Mouse (Mus musculus) hindbrain, embryonic 12.5 days (tissue): ENCODE data around the gene Btrc. TPM values are rescaled to one million over a fixed set of nuclear protein-coding genes. Genes with fewer than 3 reads are reported as not detected.

Source experiments
- ATAC-seq: fragments of 200-750 bp; cut with Nextera tagmentation; 2 replicates; pipeline ENCODE4 v1.8.0; 2017; ENCODE audit warnings: moderate TSS enrichment; ENCODE audit not compliant: low FRiP score
- H3K27ac ChIP-seq: fragments of 300-500 bp; sonication (generic); 2 replicates; pipeline ENCODE4 v1.5.1; 2016; ENCODE audit warnings: mild to moderate bottlenecking
- H3K27me3 ChIP-seq: fragments of 300-500 bp; sonication (generic); 2 replicates; pipeline ENCODE4 v1.6.1; 2016; ENCODE audit warnings: mild to moderate bottlenecking
- H3K36me3 ChIP-seq: fragments of 300-500 bp; sonication (generic); 2 replicates; pipeline ENCODE4 v1.6.1; 2016; ENCODE audit warnings: mild to moderate bottlenecking
- H3K4me1 ChIP-seq: fragments of 300-500 bp; sonication (generic); 2 replicates; pipeline ENCODE4 v1.6.1; 2016
- H3K4me2 ChIP-seq: fragments of 300-500 bp; sonication (generic); replicated peaks from 2 replicates; pipeline ENCODE4 v1.6.1; 2016; ENCODE audit warnings: mild to moderate bottlenecking
- H3K4me3 ChIP-seq: fragments of 300-500 bp; sonication (generic); 2 replicates; pipeline ENCODE4 v1.5.1; 2016; ENCODE audit warnings: mild to moderate bottlenecking
- H3K9ac ChIP-seq: fragments of 300-500 bp; sonication (generic); 2 replicates; pipeline ENCODE4 v1.6.1; 2016; ENCODE audit warnings: mild to moderate bottlenecking, moderate library complexity
- H3K9me3 ChIP-seq: fragments of 300-500 bp; sonication (generic); replicated peaks from 2 replicates; pipeline ENCODE4 v1.6.1; 2016; ENCODE audit warnings: mild to moderate bottlenecking
- WGBS: fragments of 180-500 bp; shearing (Covaris S2); methylation state at CpG from one replicate; pipeline ENCODE4 v1.1.7; 2016; 5-methylcytosine and 5-hydroxymethylcytosine counted together
- polyA plus RNA-seq: library from polyadenylated mRNA; unstranded; fragments of >200 nt; fragmentation: Nextera tagmentation; extraction: Ambion mirVana; gene quantifications from 2 replicates; pipeline ENCODE4 v1.2.1, GENCODE M21; 2016

The Btrc gene
- polyA plus RNA-seq, 1 experiment from 2014 or later = 67.1 TPM

DNA sequence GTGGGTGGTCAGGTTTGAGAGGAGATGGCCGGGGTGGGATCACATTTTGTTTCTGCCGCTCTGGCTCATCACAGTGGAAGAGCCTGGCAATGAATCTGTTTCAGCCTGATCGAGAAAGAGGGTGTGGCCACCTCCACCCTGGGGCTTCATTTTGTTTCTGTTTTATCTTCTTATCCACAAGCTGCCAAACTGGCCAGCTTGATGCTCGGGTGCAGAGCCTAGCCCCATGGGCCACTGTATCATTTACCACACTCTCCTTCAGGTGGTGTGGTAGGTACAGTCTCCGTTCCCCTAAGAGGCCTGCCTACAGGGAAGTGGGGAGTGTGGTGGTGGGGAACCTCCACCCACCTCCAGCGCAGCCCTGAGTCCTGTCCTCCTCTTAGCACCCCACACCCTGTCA is 209.5 kb downstream of the Btrc start:
- peaks cover 22% of the 10 kb centered on the region for H3K4me1 ChIP-seq
- 79% methylated on average over 6 of the region's 6 CpGs for WGBS
- no peak overlapping the region for H3K4me3 ChIP-seq
- ATAC-seq = no peak
- peaks cover 18% of the 10 kb centered on the region for H3K36me3 ChIP-seq
- peaks cover 39% of the 10 kb centered on the region for H3K27me3 ChIP-seq
- H3K9ac ChIP-seq = no peak overlapping the region
- no peaks in the 10 kb centered on the region for H3K9me3 ChIP-seq
- H3K27ac ChIP-seq = no peak overlapping the region
- no peak overlapping the region for H3K4me2 ChIP-seq

DNA sequence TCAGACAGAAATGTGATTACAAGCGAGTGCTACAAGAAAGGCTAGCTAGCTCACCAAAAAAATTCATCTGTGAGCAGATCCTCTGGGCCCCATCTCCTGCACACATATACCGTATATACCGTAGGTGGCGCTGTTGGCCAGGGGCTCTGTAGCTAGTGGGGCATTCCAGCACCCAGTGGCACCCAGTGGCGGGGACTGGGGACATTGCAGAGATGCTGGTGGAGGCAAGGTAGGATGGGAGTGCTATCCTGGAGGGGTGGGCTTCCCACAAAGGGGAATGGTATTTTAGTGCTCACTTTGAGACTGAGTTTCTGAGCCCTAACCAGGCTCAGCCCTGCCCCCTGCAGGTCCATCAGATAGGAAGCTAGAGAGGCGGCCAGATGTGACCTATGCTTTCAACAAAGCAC is 210.3 kb downstream of the Btrc start:
- Histone ChIP-seq H3K9ac (no peak overlapping the region), H3K4me2 (no peak overlapping the region), H3K27ac (no peak overlapping the region), H3K4me1 (peaks cover 21% of the 10 kb centered on the region), H3K4me3 (no peak overlapping the region), H3K9me3 (no peaks in the 10 kb centered on the region), H3K36me3 (peaks cover 25% of the 10 kb centered on the region), H3K27me3 (peaks cover 44% of the 10 kb centered on the region)
- peak; percentile 59 for ATAC-seq
- 19% methylated on average over 6 of the region's 6 CpGs for WGBS

DNA sequence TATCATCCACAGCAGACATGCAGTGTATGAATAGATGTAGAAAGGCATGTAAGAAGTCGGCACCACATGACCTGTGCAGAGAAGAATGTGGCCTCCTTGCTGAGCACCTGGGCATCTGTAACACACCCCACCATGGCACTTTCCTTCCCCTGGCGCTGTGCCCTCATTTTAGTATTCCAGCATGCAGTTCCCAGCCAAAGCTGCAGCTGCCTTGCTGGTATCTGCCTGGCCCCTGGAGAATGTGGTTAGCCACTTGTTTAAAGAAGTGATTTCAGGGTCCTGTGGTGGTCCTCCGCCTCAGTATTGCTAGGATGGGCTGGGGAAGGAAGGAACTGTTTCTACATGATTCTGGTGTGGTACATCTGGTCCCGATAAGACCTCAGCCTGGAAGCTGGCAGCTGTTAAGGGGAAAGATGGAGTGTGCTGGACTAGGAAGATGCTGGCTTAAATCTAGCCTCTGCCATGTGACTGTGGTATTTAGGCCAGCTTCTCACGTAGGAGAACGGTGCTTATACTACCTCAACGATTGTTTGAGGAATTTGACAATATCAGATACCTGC is 210.9 kb downstream of the Btrc start:
- H3K9ac ChIP-seq = no peak overlapping the region
- peaks cover 29% of the 10 kb centered on the region for H3K36me3 ChIP-seq
- ATAC-seq = no peak
- WGBS = 78% methylated on average over 7 of the region's 7 CpGs
- no peak overlapping the region for H3K4me3 ChIP-seq
- H3K4me2 ChIP-seq = no peak overlapping the region
- peaks cover 21% of the 10 kb centered on the region for H3K4me1 ChIP-seq
- peaks cover 44% of the 10 kb centered on the region for H3K27me3 ChIP-seq
- H3K9me3 ChIP-seq = no peaks in the 10 kb centered on the region
- no peak overlapping the region for H3K27ac ChIP-seq

DNA sequence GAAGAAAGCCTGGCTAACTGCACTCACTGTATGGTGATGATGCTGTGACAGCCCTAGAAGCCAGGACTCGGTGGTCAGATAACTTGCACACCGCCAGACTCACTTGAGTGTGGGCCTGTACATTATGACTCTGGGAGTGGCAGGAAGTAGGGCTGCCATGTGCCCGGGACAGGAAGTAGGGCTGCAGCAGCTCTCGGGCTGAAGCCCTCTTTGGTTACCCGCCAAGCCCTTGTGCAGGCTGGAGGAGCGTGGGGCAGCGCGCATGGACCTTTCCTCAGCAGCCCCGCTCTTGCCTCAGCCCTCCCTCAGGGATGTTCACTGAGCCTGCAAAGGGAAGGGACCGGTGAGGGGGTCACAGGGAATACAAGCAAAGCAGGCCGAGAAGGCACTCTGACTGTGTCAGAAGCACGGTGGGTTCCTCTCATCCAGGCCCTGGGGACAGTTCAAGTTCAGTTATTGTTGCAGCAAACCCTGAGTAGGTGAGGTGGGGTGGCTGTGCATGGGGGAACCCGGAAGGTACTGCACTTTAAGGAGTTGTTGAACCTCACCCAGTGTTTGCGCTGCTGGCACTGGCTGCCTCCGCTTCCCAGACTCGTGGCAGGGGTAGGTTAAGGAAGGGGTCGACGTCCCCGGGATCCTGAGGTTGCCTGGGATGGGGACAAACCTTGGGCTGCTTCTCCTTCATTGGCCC is 211.6 kb downstream of the Btrc start:
- 0 out of 2 replicates have a peak overlapping the region, but pooled peaks have one; percentile 8 for H3K9ac ChIP-seq
- H3K4me2 ChIP-seq = no peak overlapping the region
- H3K9me3 ChIP-seq = no peaks in the 10 kb centered on the region
- peaks cover 27% of the 10 kb centered on the region for H3K4me1 ChIP-seq
- 51% methylated on average over 19 of the region's 19 CpGs for WGBS
- no peak overlapping the region for H3K4me3 ChIP-seq
- H3K36me3 ChIP-seq = peaks cover 29% of the 10 kb centered on the region
- peaks cover 41% of the 10 kb centered on the region for H3K27me3 ChIP-seq
- H3K27ac ChIP-seq = no peak overlapping the region
- no peak for ATAC-seq

- H3K27me3 ChIP-seq = peaks cover 40% of the 10 kb centered on the region
- no peak overlapping the region for H3K9ac ChIP-seq
- H3K36me3 ChIP-seq = peaks cover 29% of the 10 kb centered on the region
- H3K9me3 ChIP-seq = no peaks in the 10 kb centered on the region
- no peak for ATAC-seq
- H3K4me1 ChIP-seq = peaks cover 33% of the 10 kb centered on the region
- no peak overlapping the region for H3K27ac ChIP-seq
- H3K4me3 ChIP-seq = no peak overlapping the region
- 10% methylated on average over 8 of the region's 8 CpGs for WGBS
- no peak overlapping the region for H3K4me2 ChIP-seq
Measured at GRCm38 (mm10) chr19:45575632-45576001, 212.1 kb downstream of the Btrc start.

- Histone ChIP-seq H3K4me1 (peaks cover 40% of the 10 kb centered on the region), H3K4me2 (no peak overlapping the region), H3K9ac (no peak overlapping the region), H3K27me3 (peaks cover 42% of the 10 kb centered on the region), H3K36me3 (peaks cover 29% of the 10 kb centered on the region), H3K27ac (no peak overlapping the region), H3K4me3 (no peak overlapping the region), H3K9me3 (no peaks in the 10 kb centered on the region)
- ATAC-seq = no peak
- WGBS = 89% methylated on average over 14 of the region's 14 CpGs
Measured at GRCm38 (mm10) chr19:45577141-45577750, 213.7 kb downstream of the Btrc start.

DNA sequence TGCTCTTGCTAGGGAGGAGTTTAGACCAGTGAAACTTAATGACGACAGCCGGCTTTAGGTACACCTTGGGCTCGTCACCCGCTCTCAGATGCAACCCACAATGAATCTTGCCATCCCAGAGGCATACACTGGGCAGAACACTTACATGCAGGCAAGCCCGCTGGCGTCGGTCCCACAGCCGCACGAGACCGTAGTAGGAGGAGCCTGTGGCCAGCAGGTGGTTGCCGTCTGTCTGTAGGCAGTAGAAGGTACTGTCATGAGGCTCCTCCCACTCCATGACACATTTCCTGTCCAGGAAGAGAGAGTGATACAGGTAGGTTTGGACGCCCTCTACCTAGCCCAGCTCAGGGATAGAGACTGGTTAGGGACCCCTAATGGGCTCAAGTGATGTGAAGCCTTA is 215.4 kb downstream of the Btrc start:
- WGBS = 90% methylated on average over 12 of the region's 12 CpGs
- no peak for ATAC-seq
- no peak overlapping the region for H3K4me2 ChIP-seq
- H3K36me3 ChIP-seq = peaks cover 27% of the 10 kb centered on the region
- H3K4me3 ChIP-seq = no peak overlapping the region
- H3K4me1 ChIP-seq = peaks cover 49% of the 10 kb centered on the region
- no peak overlapping the region for H3K9ac ChIP-seq
- no peaks in the 10 kb centered on the region for H3K9me3 ChIP-seq
- H3K27ac ChIP-seq = no peak overlapping the region
- peaks cover 57% of the 10 kb centered on the region for H3K27me3 ChIP-seq

GRCm38 (mm10) chr19:45579416-45579815 is 215.9 kb downstream of the Btrc start:
- 88% methylated on average over 7 of the region's 7 CpGs for WGBS
- Histone ChIP-seq H3K27me3 (peaks cover 59% of the 10 kb centered on the region), H3K27ac (no peak overlapping the region)

More at GRCm38 (mm10) chr19:45579416-45579815, 215.9 kb downstream of the Btrc start:
- Histone ChIP-seq H3K4me1 (peaks cover 45% of the 10 kb centered on the region), H3K36me3 (peaks cover 27% of the 10 kb centered on the region), H3K4me3 (no peak overlapping the region), H3K4me2 (no peak overlapping the region), H3K9ac (no peak overlapping the region), H3K9me3 (no peaks in the 10 kb centered on the region)
- ATAC-seq = no peak

Other genes with a start within 250 kb of the Btrc start
- 6.5 and 12.4 TPM in 2 replicates for gene Tlx1, start 213.1 kb upstream of the Btrc start, polyA plus RNA-seq
- 10.8 and 18.8 TPM in 2 replicates for gene Lbx1, start 127.9 kb upstream of the Btrc start, polyA plus RNA-seq
- gene Poll, start 196.8 kb downstream of the Btrc start, polyA plus RNA-seq = 14.9 and 16.5 TPM in 2 replicates
- 56.1 and 63.0 TPM in 2 replicates for gene Gm17018, start 196.9 kb downstream of the Btrc start, polyA plus RNA-seq